Mouse (Mus musculus) stomach, embryonic 16.5 days (tissue): ENCODE data around the gene Adam10. TPM values are rescaled to one million over a fixed set of nuclear protein-coding genes. Genes with fewer than 3 reads are reported as not detected.

Experiments
- ATAC-seq: fragments of 200-750 bp; cut with Nextera tagmentation; 2 replicates; pipeline ENCODE4 v1.8.0; 2017; ENCODE audit warnings: moderate number of reproducible peaks, moderate TSS enrichment; ENCODE audit not compliant: insufficient read depth, low FRiP score
- H3K27ac ChIP-seq: fragments of 300-500 bp; sonication (generic); 2 replicates; pipeline ENCODE4 v1.5.1; 2014; ENCODE audit warnings: low read length
- H3K27me3 ChIP-seq: fragments of 300-500 bp; sonication (generic); 2 replicates; pipeline ENCODE4 v1.6.1; 2014; ENCODE audit warnings: low read length, control low read depth, mixed read lengths; ENCODE audit not compliant: control insufficient read depth, insufficient read depth
- H3K36me3 ChIP-seq: fragments of 300-500 bp; sonication (generic); 2 replicates; pipeline ENCODE4 v1.6.1; 2014; ENCODE audit warnings: low read length; ENCODE audit not compliant: control insufficient read depth, insufficient read depth
- H3K4me1 ChIP-seq: fragments of 300-500 bp; sonication (generic); 2 replicates; pipeline ENCODE4 v1.6.1; 2014; ENCODE audit warnings: low read length, control low read depth, mixed read lengths; ENCODE audit not compliant: control insufficient read depth, insufficient read depth
- H3K4me2 ChIP-seq: fragments of 300-500 bp; sonication (generic); 2 replicates; pipeline ENCODE4 v1.6.1; 2014; ENCODE audit warnings: low read depth, low read length, mixed read lengths
- H3K4me3 ChIP-seq: fragments of 300-500 bp; sonication (generic); replicated peaks from 2 replicates; pipeline ENCODE4 v1.5.1; 2014; ENCODE audit warnings: mild to moderate bottlenecking, low read length
- H3K9ac ChIP-seq: fragments of 300-500 bp; sonication (generic); 2 replicates; pipeline ENCODE4 v1.6.1; 2014; ENCODE audit warnings: low read length
- H3K9me3 ChIP-seq: fragments of 300-500 bp; sonication (generic); replicated peaks from 2 replicates; pipeline ENCODE4 v1.6.1; 2016; ENCODE audit warnings: low read length, control low read depth; ENCODE audit not compliant: control insufficient read depth
- WGBS: fragments of 180-500 bp; shearing (Covaris S2); extraction: QIAGEN DNeasy Blood & Tissue Kit; methylation state at CpG from one replicate; pipeline ENCODE4 v1.1.7; 2014; 5-methylcytosine and 5-hydroxymethylcytosine counted together
- polyA plus RNA-seq: library from polyadenylated mRNA; unstranded; fragments of >200 nt; fragmentation: Nextera tagmentation; extraction: Ambion mirVana; gene quantifications from 2 replicates; pipeline ENCODE4 v1.2.1, GENCODE M21; 2015

Gene Adam10
- polyA plus RNA-seq, 1 experiment from 2014 or later, result 85.7 TPM

GRCm38 (mm10) chr9:70669197-70669596, 9.6 kb upstream of the Adam10 start:
- Histone ChIP-seq H3K4me2 (no peak overlapping the region), H3K27ac (no peak overlapping the region), H3K9ac (no peak overlapping the region), H3K4me1 (peaks cover 5% of the 10 kb centered on the region), H3K9me3 (no peaks in the 10 kb centered on the region; the same call in 1 of the 2 replicates), H3K36me3 (no peaks in the 10 kb centered on the region), H3K27me3 (no peaks in the 10 kb centered on the region), H3K4me3 (no peak overlapping the region)
- no peak for ATAC-seq
- 54% methylated on average over 2 of the region's 2 CpGs for WGBS

DNA sequence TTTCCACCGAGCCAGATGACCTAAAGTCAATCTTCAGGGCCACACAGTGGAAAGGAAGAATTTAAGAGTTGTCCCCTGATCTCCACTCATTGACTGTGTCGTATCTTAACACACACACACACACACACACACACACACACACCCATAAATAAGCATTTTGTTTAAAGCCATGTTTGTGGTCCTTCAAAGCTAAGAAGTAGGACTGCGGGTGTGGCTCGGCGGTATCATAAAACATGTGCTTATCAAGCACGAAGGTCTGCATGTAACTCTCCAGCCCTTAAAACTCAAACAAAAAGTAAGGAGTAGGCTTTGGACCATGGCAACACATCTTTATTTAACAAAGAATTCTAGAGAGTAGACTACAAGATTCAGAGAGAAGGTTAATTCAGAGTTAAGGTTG, 8.4 kb upstream of the Adam10 start:
- Histone ChIP-seq H3K36me3 (no peaks in the 10 kb centered on the region), H3K9ac (no peak overlapping the region), H3K4me2 (no peak overlapping the region), H3K27me3 (no peaks in the 10 kb centered on the region), H3K4me3 (no peak overlapping the region), H3K27ac (no peak overlapping the region), H3K9me3 (no peaks in the 10 kb centered on the region; the same call in 1 of the 2 replicates), H3K4me1 (peaks cover 5% of the 10 kb centered on the region)
- no peak for ATAC-seq
- WGBS, result 64% methylated on average over 6 of the region's 6 CpGs

DNA sequence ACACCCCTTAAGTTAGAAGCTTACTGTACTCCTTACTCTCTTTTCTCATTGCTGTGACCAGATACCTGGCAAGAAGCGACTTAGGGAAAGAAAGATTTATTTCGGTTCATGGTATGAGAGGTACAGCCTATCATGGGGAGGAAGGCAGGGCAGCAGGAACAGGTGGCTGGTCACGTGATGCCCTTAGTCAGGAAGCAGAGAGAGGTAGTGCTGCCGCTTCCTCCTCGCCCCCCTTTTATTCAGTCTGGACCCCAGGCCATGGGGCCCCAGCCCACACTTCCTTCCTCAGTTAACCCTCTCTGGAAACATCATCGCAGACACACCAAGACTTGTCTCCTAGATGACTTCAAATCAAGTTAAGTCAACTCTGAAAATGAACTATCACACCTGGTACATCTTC, 7.5 kb upstream of the Adam10 start:
- Histone ChIP-seq H3K9me3 (no peaks in the 10 kb centered on the region; the same call in 1 of the 2 replicates), H3K4me1 (peaks cover 5% of the 10 kb centered on the region), H3K4me3 (no peak overlapping the region), H3K27me3 (no peaks in the 10 kb centered on the region), H3K4me2 (no peak overlapping the region), H3K27ac (no peak overlapping the region; the same call in 1 of the 2 replicates), H3K9ac (no peak overlapping the region), H3K36me3 (no peaks in the 10 kb centered on the region)
- 53% methylated on average over 6 of the region's 6 CpGs for WGBS
- no peak for ATAC-seq

- Histone ChIP-seq H3K9ac (no peak overlapping the region), H3K36me3 (no peaks in the 10 kb centered on the region), H3K4me2 (peak overlapping the region; percentile 21; the same call in 1 of the 2 replicates), H3K9me3 (no peaks in the 10 kb centered on the region; the same call in 1 of the 2 replicates), H3K4me3 (no peak overlapping the region), H3K27me3 (no peaks in the 10 kb centered on the region), H3K4me1 (peaks cover 5% of the 10 kb centered on the region), H3K27ac (peak overlapping the region; percentile 78)
- WGBS, result 41% methylated on average over 10 of the region's 10 CpGs
- no peak; the same call in 1 of the 2 replicates for ATAC-seq
Observed at GRCm38 (mm10) chr9:70671772-70672579, 6.8 kb upstream of the Adam10 start.

DNA sequence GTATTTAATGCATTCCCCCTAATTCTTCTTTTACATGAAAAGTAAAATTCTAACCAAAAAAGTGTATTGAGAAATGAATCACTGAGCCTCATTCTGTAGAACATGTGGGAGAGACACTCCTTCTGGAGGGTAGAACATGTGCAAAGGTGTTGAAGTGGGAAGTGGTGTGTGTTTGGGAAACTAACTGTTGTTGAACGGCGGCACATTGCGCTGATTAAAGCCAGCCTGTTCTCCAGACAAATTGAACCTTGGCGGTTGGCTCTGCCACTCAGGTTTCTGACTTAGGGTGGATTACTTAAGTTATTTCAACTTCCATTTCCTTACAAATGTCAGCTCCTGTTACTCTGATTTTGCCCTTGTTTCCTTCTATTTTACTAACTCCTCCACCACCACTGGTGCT, 5.1 kb upstream of the Adam10 start:
- Histone ChIP-seq H3K36me3 (no peaks in the 10 kb centered on the region), H3K4me2 (no peak overlapping the region), H3K4me1 (peaks cover 5% of the 10 kb centered on the region), H3K9me3 (no peaks in the 10 kb centered on the region), H3K9ac (no peak overlapping the region), H3K27me3 (no peaks in the 10 kb centered on the region), H3K27ac (no peak overlapping the region), H3K4me3 (no peak overlapping the region)
- 82% methylated on average over 4 of the region's 4 CpGs for WGBS
- ATAC-seq, result no peak

DNA sequence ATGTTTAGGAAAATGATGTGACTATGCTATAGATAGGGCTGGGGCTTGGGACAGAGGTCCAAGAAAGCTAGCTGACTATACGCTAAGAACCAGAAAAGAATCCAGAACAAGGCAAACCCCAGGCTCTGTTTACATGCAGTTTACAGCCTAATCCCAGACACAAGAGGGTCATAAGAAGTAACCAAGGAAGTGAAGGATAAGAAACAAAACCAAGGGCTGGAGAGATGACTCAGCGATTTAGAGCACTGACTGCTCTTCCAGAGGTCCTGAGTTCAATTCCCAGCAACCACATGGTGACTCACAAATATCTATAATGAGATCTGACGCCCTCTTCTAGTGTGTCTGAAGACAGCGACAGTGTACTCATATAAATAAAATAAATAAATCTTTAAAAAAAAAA, 3.7 kb upstream of the Adam10 start:
- Histone ChIP-seq H3K4me3 (no peak overlapping the region), H3K9me3 (no peaks in the 10 kb centered on the region), H3K36me3 (no peaks in the 10 kb centered on the region), H3K9ac (no peak overlapping the region), H3K27me3 (no peaks in the 10 kb centered on the region), H3K4me1 (peaks cover 5% of the 10 kb centered on the region), H3K4me2 (no peak overlapping the region), H3K27ac (no peak overlapping the region)
- WGBS, result 73% methylated on average over 4 of the region's 4 CpGs
- ATAC-seq, result no peak

- no peak for ATAC-seq
- H3K4me1 ChIP-seq, result peaks cover 5% of the 10 kb centered on the region
- H3K4me2 ChIP-seq, result no peak overlapping the region
- H3K27ac ChIP-seq, result no peak overlapping the region
- no peaks in the 10 kb centered on the region for H3K36me3 ChIP-seq
- whole genome bisulfite sequencing, result 87% methylated on average over 5 of the region's 5 CpGs
- H3K9ac ChIP-seq, result no peak overlapping the region
- no peaks in the 10 kb centered on the region for H3K27me3 ChIP-seq
- H3K9me3 ChIP-seq, result no peaks in the 10 kb centered on the region
- no peak overlapping the region for H3K4me3 ChIP-seq
Observed at GRCm38 (mm10) chr9:70675961-70676360, 2.8 kb upstream of the Adam10 start.

DNA sequence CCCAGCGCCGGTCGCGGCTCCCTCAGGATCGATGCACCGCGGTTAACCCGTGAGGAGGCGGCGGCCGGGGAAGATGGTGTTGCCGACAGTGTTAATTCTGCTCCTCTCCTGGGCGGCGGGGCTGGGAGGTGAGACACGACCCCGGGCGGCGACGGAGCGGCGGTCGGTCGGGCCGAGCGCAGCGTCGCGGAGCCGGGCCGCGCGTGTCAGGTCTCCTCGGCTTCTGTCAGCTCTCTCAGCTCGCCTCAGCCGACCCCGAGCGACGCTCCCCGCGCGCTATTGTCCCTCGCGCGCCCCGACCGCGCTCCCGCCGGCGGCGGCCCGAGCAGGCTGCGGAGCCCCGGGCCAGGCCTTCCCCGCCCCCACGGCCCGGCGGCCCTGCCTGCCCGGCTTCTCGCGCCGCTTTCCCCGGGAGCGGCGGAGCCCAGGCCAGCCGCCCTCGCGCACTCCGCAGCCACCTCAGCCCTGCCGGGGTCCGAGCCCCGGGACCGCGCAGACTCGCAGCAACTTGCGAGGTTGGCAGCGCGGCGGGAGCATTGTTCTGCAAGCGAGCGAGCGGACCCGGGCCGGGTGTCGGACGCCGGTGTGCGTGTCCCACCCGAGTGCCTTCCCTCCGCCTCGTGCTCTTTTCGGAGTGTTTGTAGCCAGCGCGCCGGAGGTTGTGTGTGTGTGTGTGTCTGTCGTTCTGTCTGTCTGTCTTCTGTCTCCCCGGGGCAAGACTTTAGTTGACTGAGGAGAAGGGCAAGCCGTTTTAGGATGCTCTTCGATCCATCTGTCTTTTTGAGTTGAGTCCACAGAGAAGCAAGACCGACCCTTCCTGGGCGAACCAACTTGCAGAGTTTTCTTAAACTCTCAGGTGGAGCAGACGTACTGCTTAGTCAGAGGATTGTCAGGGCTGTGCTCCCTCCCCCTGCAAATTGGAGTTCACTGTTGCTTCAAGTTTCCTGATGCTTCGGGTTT, 615 bp downstream of the Adam10 start:
- peak overlapping the region; percentile 97 for H3K27ac ChIP-seq
- under 1% methylated on average over 94 of the region's 103 CpGs for WGBS
- H3K4me1 ChIP-seq, result peaks cover 10% of the 10 kb centered on the region
- H3K4me2 ChIP-seq, result peak overlapping the region; percentile 67
- peak overlapping the region; percentile 97 for H3K4me3 ChIP-seq
- peak; percentile 53; the same call in 1 of the 2 replicates for ATAC-seq
- no peaks in the 10 kb centered on the region for H3K9me3 ChIP-seq
- H3K36me3 ChIP-seq, result no peaks in the 10 kb centered on the region
- peak overlapping the region; percentile 99 for H3K9ac ChIP-seq
- H3K27me3 ChIP-seq, result no peaks in the 10 kb centered on the region

DNA sequence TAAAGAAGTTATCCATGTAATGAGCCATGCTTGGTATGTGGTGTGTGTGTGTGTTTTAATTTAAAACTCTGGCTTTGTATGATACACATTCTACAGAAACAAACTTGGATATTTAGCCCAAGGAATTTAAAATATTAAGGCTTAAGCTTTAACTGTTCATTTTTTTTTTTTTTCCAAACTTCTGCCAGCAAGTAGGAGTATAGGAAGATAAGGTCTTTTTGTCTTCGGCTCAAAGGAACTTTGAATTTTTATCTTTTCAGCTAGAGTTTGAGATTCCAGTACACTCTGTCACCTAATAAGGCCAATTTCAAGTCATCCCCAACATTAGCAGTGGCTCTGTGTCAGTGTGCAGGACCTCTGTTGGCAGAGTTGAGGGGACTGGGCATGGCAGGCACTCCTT, 3.4 kb downstream of the Adam10 start:
- no peak for ATAC-seq
- no peaks in the 10 kb centered on the region for H3K27me3 ChIP-seq
- H3K36me3 ChIP-seq, result no peaks in the 10 kb centered on the region
- no peaks in the 10 kb centered on the region for H3K9me3 ChIP-seq
- peaks cover 17% of the 10 kb centered on the region for H3K4me1 ChIP-seq
- H3K27ac ChIP-seq, result no peak overlapping the region
- H3K4me3 ChIP-seq, result no peak overlapping the region
- H3K4me2 ChIP-seq, result no peak overlapping the region
- H3K9ac ChIP-seq, result no peak overlapping the region
- WGBS, result 39% methylated on average over 1 of the region's 1 CpGs
